Mouse (Mus musculus) right cerebral cortex, adult 2 months (tissue): Measurements from ENCODE around the gene Slc2a5.

Source experiments
- DNase-seq, 2 experiments: peaks; one replicate each; pipeline ENCODE4 v3.0.0; 2021 to 2022; ENCODE audit warnings: low spot score in 2 of 2

Slc2a5 gene

GRCm38 (mm10) chr4:150102822-150103221, 16.3 kb upstream of the Slc2a5 start:
- no peak for DNase-seq

DNA sequence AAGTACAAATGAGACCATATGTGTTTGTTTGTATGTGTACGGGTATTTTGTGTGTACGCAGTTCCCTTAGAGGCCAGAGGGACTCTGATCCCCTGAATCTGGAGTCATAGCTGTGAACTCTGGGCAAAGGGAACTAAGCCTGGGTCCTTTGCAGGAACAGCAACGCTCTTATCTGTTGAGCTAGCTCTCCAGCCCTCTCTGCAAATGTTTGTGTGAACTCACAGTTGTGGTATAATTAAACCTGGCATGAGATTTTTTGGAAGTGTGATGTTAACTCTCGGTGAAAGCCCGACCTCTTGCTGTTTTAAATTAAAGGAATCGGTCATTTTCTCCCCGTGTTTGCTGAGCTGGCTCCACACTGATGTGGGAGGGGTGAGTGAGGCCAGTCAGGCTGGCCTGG, 13.4 kb upstream of the Slc2a5 start:
- no peak for DNase-seq

GRCm38 (mm10) chr4:150106637-150107036, 12.4 kb upstream of the Slc2a5 start:
- no peak for DNase-seq

- no peak for DNase-seq
These were observed 9.4 kb upstream of the Slc2a5 start for GRCm38 (mm10) chr4:150109636-150110035.

- DNase-seq = no peak
These were observed 8.7 kb upstream of the Slc2a5 start for GRCm38 (mm10) chr4:150110373-150110772.

DNA sequence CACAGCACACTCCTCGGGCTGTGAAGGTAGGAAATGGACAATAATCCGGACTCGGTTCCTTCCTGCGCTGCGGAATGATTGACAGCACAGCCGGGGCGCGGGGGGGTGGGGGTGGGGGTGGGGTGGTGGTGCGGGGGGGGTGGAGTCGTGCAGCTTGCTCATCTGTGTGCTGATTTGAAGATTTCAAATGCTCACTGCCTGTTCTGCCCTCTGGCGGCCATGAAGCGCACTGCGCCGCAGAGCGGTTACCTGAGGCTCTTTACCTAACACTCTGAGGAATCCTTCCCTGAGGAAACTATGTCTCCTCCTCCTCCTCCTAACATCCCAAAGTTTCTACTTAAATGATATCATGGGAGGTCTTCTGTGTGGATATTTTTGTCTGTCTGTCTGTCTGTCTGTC, 6.2 kb upstream of the Slc2a5 start:
- DNase-seq = peak; percentile 76 to 84

DNA sequence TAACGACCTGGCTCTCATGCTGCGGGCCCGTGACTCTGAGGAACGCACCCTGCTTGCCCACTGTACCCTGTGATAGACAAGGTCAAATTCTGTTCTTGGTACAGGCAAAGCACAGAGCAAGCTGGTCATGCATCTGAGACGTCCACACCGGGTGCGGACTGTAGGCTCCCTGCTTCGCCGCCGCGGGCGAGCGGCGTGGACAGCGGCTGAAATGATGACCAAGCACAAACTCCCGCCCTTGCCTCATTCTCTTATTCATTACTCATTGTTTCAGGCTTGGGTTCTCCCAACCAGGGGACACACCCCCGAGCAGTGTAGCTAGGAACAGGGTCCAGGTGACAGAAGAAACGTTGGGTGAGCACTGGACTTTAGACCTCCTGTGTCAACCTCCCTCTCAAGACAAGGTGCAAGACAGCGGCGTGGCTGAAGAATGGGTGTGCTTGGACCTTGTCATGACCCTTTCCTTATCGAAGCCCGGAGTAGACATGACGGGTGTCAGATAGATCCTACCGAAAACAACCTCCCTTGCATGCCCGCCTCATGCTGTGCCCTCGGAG, 4.5 kb upstream of the Slc2a5 start:
- no peak for DNase-seq

- DNase-seq = peak; percentile 17 to 28
These were observed 1.8 kb upstream of the Slc2a5 start for GRCm38 (mm10) chr4:150117311-150117710.

GRCm38 (mm10) chr4:150118163-150118562, 920 bp upstream of the Slc2a5 start:
- no peak for DNase-seq

GRCm38 (mm10) chr4:150119640-150120039, 557 bp downstream of the Slc2a5 start:
- no peak for DNase-seq

DNA sequence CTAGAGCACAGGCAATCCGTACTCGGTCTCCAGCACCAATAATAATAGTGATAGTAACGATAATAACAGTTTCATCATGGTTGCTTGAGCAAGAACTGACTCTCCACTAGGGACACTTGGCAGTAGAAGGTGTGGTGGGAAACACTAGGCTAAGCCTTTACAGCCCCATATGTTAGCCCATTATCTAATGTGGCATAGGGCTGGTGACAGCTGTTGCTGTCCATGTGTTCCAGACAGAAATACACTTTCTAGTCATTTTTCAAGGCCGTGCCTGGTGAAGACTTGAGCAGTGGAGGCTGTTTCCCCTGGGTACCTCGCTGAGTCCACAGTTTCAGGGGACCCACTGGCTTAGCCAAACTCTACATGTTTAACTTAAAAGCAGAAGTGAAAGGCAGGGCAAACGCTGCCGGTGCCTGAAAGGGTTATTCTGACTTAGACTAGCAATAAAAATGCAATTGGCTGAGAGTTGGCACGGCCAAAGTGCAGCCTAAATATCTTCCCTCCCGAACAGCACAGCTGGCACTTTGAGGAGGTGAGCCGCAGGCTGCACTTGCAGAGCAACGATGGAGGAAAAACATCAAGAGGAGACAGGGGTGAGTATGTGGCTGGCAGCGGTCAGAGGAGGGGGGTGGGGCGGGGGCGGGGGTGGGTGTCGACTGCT, 1.2 kb downstream of the Slc2a5 start:
- no peak for DNase-seq

DNA sequence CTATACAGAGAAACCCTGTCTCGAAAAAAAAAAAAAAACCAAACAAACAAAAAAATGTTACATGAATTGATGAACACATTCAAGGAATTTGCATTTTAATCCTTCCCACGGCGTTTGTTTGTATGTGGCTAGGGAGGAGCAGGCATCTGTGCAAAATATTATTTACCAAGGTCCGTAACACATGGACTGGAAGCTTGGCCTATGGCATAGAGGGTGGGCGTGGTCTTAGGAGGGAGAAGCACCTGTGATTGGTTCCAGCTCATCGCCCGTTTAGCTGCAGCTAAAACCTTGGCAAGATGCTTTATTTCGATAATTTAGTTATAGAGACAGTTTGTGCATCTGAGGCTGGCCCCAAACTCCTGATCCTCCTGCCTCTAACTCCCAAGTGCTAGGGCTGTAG, 2.3 kb downstream of the Slc2a5 start:
- no peak for DNase-seq

- no peak for DNase-seq
These were observed 3.4 kb downstream of the Slc2a5 start for GRCm38 (mm10) chr4:150122476-150122875.

- no peak for DNase-seq
These were observed 7.3 kb downstream of the Slc2a5 start for GRCm38 (mm10) chr4:150126373-150126772.

DNA sequence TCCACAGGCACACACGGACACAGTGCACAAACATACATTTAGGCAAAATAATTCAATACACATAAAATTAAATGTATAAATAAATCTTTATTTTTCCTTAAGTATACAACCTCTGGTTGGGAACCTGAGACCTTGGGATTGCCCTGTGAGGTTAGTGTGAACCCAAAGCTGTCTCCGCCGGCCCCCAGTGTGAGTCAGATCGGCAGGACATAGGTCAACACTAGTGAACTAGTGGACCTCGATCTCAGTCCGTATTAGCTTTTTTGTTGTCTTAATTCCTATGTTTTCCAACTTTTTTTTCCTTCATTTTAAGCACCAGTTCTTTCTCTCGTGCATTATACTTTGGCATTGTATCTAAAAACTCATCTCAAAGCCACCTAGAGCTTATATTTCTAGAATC, 8.8 kb downstream of the Slc2a5 start:
- DNase-seq = no peak

DNA sequence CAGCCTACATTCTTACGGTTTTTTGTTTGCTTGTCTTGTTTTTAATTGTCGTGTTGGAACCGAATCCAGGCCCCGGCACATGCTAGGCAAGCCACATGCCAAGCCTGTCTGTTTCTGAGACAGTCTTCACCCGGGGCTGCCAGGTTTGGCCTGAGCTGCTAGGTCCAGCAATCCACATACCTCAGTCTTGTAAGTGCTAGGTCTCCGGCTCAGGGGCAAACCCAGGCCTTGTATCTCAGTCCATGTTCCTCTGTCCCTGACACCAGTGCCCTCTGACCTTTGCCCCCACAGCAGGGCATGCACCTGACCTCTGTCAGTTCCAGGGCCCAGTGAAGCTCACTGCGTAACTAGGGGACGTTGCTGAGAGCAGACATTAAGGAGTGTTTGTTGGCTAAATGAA, 9.5 kb downstream of the Slc2a5 start:
- DNase-seq = no peak

GRCm38 (mm10) chr4:150130661-150131060, 11.6 kb downstream of the Slc2a5 start:
- DNase-seq = no peak

GRCm38 (mm10) chr4:150132692-150133271, 13.7 kb downstream of the Slc2a5 start:
- no peak for DNase-seq

DNA sequence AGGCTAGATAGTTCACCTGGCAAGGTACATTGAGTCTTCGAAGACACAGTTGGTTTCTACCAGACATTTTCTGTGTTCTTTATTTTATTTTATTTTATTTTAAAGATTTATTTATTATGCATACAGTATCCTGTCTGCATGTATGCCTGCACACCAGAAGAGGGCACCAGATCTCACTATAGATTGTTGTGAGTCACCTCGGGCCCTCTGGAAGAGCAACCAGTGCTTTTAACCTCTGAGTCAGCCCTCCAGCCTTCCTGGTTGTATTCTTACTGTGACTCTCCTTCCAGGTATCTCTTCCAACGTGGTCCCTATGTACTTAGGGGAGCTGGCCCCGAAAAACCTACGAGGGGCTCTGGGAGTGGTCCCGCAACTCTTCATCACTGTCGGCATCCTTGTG, 16.2 kb downstream of the Slc2a5 start:
- DNase-seq = no peak

DNA sequence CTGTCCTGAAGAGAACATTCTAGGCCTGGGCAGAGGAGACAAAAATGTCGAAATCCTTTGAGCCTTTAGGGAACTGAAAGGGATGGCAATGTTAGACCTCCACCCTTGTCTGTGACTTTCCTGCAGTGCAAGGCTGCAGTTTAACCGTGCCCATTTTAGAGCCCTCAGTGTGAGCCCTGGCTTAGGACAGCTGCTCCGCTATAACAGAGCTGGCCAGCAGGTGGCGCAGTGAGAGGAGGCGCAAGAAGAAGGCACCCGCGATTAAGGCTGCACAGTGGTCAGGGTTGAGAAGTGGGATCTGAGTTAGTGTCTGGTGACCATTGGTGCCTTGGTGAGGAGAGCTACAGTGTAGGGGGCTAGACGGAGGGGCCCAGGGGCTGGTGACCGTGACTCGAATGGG, 17.6 kb downstream of the Slc2a5 start:
- peak; percentile 57 to 72 for DNase-seq

- DNase-seq = no peak
These were observed 18.4 kb downstream of the Slc2a5 start for GRCm38 (mm10) chr4:150137368-150138083.

- peak; percentile 56 to 60 for DNase-seq
These were observed 19.0 kb downstream of the Slc2a5 start for GRCm38 (mm10) chr4:150138084-150138543.

- no peak for DNase-seq
These were observed 20.0 kb downstream of the Slc2a5 start for GRCm38 (mm10) chr4:150139090-150139489.
